ENCODE assay signal across 8 mouse cellular contexts in genomic region chr2:30750025-30750424, GRCm38 (mm10). TPM values are rescaled to one million over a fixed set of nuclear protein-coding genes. Genes with fewer than 3 reads are reported as not detected.
DNase-seq lines count a peak whose midpoint lies in the region; ATAC-seq and TF ChIP-seq lines count a peak whose summit lies in the region.
"Had no signal": no experiment of that assay in that cellular context is flagged by ENCODE, and none has a peak within 500 bp of the region (broad histone marks: within the 10 kb centered on the region; RNA-seq: fewer than 3 reads in every experiment).

No protein-coding gene starts in this region.

- no peaks in the 10 kb centered on the region for H3K9me3 ChIP-seq in heart, embryonic 16.5 days (replicated peaks; ENCODE audit: control insufficient read depth, low read length)

- DNase-seq in spleen, adult 2 months (ENCODE audit: low read depth in 1 of 2, low spot score in 2 of 2), result no peak
- DNase-seq in spleen, adult 18-20 months, result no peak
- DNase-seq in kidney, postnatal 36 days, result peak; percentile 41 to 74
- peak; percentile 24 for DNase-seq in yolk sac, embryonic 10.5 days (ENCODE audit: low spot score)
- no peak for DNase-seq in adrenal gland, postnatal 25 days
- no peak for DNase-seq in thymus, postnatal 14 days
- DNase-seq: thymus, adult 2 months had no signal

- no peaks in the 10 kb centered on the region for H3K27me3 ChIP-seq in spleen, adult 2 months (ENCODE audit: control insufficient read depth, insufficient read depth, low read length)
- H3K27me3 ChIP-seq in heart, embryonic 16.5 days (ENCODE audit: control insufficient read depth, insufficient read depth, low read length), result no peaks in the 10 kb centered on the region

- H3K27ac ChIP-seq in spleen, adult 2 months (ENCODE audit: insufficient read depth, low read length), result 0 out of 2 replicates have a peak overlapping the region, but pooled peaks have one; percentile 4
- H3K27ac ChIP-seq in heart, embryonic 16.5 days (ENCODE audit: low read length), result peak overlapping the region; percentile 53

- TF ChIP-seq CTCF in spleen, adult 2 months (IDR thresholded peaks at IDR 0.05; ENCODE audit: extremely low read depth, insufficient read depth, insufficient read length, insufficient replicate concordance), result no peak

- H3K9ac ChIP-seq in heart, embryonic 16.5 days (ENCODE audit: low read length), result no peak overlapping the region

- H3K36me3 ChIP-seq in spleen, adult 2 months (ENCODE audit: control insufficient read depth, insufficient read depth, low read length), result no peaks in the 10 kb centered on the region
- H3K36me3 ChIP-seq in heart, embryonic 16.5 days (ENCODE audit: control insufficient read depth, insufficient read depth), result no peaks in the 10 kb centered on the region

- WGBS in spleen, adult 2 months, result 72% methylated on average over 5 of the region's 5 CpGs
- WGBS in heart, embryonic 16.5 days, result 66% methylated on average over 5 of the region's 5 CpGs

- TF ChIP-seq POLR2A in spleen, adult 2 months (IDR thresholded peaks at IDR 0.05; ENCODE audit: low read depth, low read length), result no peak

- H3K4me1 ChIP-seq in spleen, adult 2 months (ENCODE audit: control insufficient read depth, insufficient read depth, insufficient read length), result no peaks in the 10 kb centered on the region
- H3K4me1 ChIP-seq in heart, embryonic 16.5 days (ENCODE audit: control insufficient read depth, insufficient read depth, low read length), result peaks cover 8% of the 10 kb centered on the region

- H3K4me3 ChIP-seq in spleen, adult 2 months (ENCODE audit: extremely low read depth, insufficient read depth, insufficient read length), result no peak overlapping the region
- H3K4me3 ChIP-seq in heart, embryonic 16.5 days (ENCODE audit: low read length), result no peak overlapping the region

- ATAC-seq in heart, embryonic 16.5 days (replicated peaks; ENCODE audit: extremely low read depth, insufficient read depth, low FRiP score), result no peak

- H3K4me2 ChIP-seq in heart, embryonic 16.5 days (ENCODE audit: low read depth, low read length), result no peak overlapping the region

RNA-seq across cellular contexts. Expression of gene 1700001O22Rik, which starts 53.4 kb away (rescaled TPM):
- 0.46 and 0.67 TPM in 2 replicates for polyA plus RNA-seq in spleen, adult 2 months (2012; rRNA removed)
- 2.2 and 2.7 TPM in 2 replicates for polyA plus RNA-seq in heart, embryonic 16.5 days (2015; fragmentation: Nextera tagmentation; extraction: Ambion mirVana)
- 5.0 and 5.9 TPM in 2 replicates for total RNA-seq in adrenal gland, postnatal 25 days (2021)

RNA-seq across cellular contexts. Expression of gene Ntmt1, which starts 57.6 kb away (rescaled TPM):
- polyA plus RNA-seq in spleen, adult 2 months (2012; rRNA removed), result 16.6 and 21.7 TPM in 2 replicates
- polyA plus RNA-seq in heart, embryonic 16.5 days (2015; fragmentation: Nextera tagmentation; extraction: Ambion mirVana), result 90.0 and 90.4 TPM in 2 replicates
- total RNA-seq in adrenal gland, postnatal 25 days (2021), result 46.1 and 57.5 TPM in 2 replicates

Comparison
In these comparisons a context has a peak if more than half of its experiments do, and no peak if none do; other contexts are left out.
1. DNase-seq: peak in kidney, postnatal 36 days (2 of 2) and yolk sac, embryonic 10.5 days (single experiment); none in spleen, adult 2 months (0 of 2), spleen, adult 18-20 months (0 of 2), adrenal gland, postnatal 25 days (single experiment) and thymus, postnatal 14 days (single experiment).